Mouse (Mus musculus): ENCODE results near the gene Sdc1. TPM values are rescaled to one million over a fixed set of nuclear protein-coding genes. Genes with fewer than 3 reads are reported as not detected.

The Sdc1 gene
- polyA plus RNA-seq, 1 experiment from 2014 or later, result 303 TPM

- no peak for TF ChIP-seq CTCF (IDR thresholded peaks at IDR 0.05)
- TF ChIP-seq EP300 (IDR thresholded peaks at IDR 0.05), result no peak
- Histone ChIP-seq H3K9ac (replicated peaks; ENCODE audit: low read depth) (no peak overlapping the region), H3K36me3 (ENCODE audit: insufficient read depth, low read length) (no peaks in the 10 kb centered on the region; the same call in 1 of the 2 replicates), H3K4me1 (ENCODE audit: insufficient read depth, low read depth, low read length) (peaks cover 4% of the 10 kb centered on the region; the same call in 1 of the 2 replicates), H3K9me3 (ENCODE audit: low read length) (no peaks in the 10 kb centered on the region), H3K27me3 (replicated peaks; ENCODE audit: insufficient read depth, low read length) (no peaks in the 10 kb centered on the region), H3K4me3 (ENCODE audit: low read depth, low read length) (no peak overlapping the region), H3K27ac (ENCODE audit: low read length) (peak overlapping the region; percentile 39), H3K4me2 (replicated peaks; ENCODE audit: low read depth, low read length) (no peak overlapping the region)
- WGBS, result 54% methylated on average over 5 of the region's 5 CpGs
- ATAC-seq (no peak), DNase-seq (ENCODE audit: low spot score) (no peak)
Measured at GRCm38 (mm10) chr12:8786476-8786875, 15.4 kb downstream of the Sdc1 start.

- Histone ChIP-seq H3K4me3 (ENCODE audit: low read depth, low read length) (no peak overlapping the region), H3K27me3 (replicated peaks; ENCODE audit: insufficient read depth, low read length) (no peaks in the 10 kb centered on the region), H3K4me2 (replicated peaks; ENCODE audit: low read depth, low read length) (no peak overlapping the region), H3K36me3 (ENCODE audit: insufficient read depth, low read length) (no peaks in the 10 kb centered on the region; the same call in 1 of the 2 replicates), H3K4me1 (ENCODE audit: insufficient read depth, low read depth, low read length) (no peaks in the 10 kb centered on the region; the same call in 1 of the 2 replicates), H3K9ac (replicated peaks; ENCODE audit: low read depth) (no peak overlapping the region), H3K27ac (ENCODE audit: low read length) (peak overlapping the region; percentile 39), H3K9me3 (ENCODE audit: low read length) (no peaks in the 10 kb centered on the region)
- ATAC-seq (peak; percentile 22; the same call in 1 of the 2 replicates), DNase-seq (ENCODE audit: low spot score) (no peak)
- WGBS, result 57% methylated on average over 12 of the region's 12 CpGs
- TF ChIP-seq EP300 (IDR thresholded peaks at IDR 0.05) (no peak), CTCF (IDR thresholded peaks at IDR 0.05) (no peak)
Measured at GRCm38 (mm10) chr12:8786984-8787730, 16.0 kb downstream of the Sdc1 start.

- no peaks in the 10 kb centered on the region for H3K9me3 ChIP-seq (ENCODE audit: low read length)
- ATAC-seq, result peak; percentile 59
- peak overlapping the region; percentile 57; the same call in 1 of the 2 replicates for H3K27ac ChIP-seq (ENCODE audit: low read length)
- H3K27me3 ChIP-seq (replicated peaks; ENCODE audit: insufficient read depth, low read length), result no peaks in the 10 kb centered on the region
- TF ChIP-seq EP300 (IDR thresholded peaks at IDR 0.05), result no peak
- no peak for TF ChIP-seq CTCF (IDR thresholded peaks at IDR 0.05)
- WGBS, result 53% methylated on average over 3 of the region's 3 CpGs
- peak; percentile 46 for DNase-seq (ENCODE audit: low spot score)
- H3K4me1 ChIP-seq (ENCODE audit: insufficient read depth, low read depth, low read length), result no peaks in the 10 kb centered on the region; the same call in 1 of the 2 replicates
- H3K9ac ChIP-seq (replicated peaks; ENCODE audit: low read depth), result no peak overlapping the region
- H3K36me3 ChIP-seq (ENCODE audit: insufficient read depth, low read length), result no peaks in the 10 kb centered on the region; the same call in 1 of the 2 replicates
- H3K4me2 ChIP-seq (replicated peaks; ENCODE audit: low read depth, low read length), result no peak overlapping the region
- no peak overlapping the region for H3K4me3 ChIP-seq (ENCODE audit: low read depth, low read length)
Measured at GRCm38 (mm10) chr12:8788469-8788868, 17.3 kb downstream of the Sdc1 start.

GRCm38 (mm10) chr12:8790615-8791014 is 19.5 kb downstream of the Sdc1 start:
- no peaks in the 10 kb centered on the region for H3K9me3 ChIP-seq (ENCODE audit: low read length)
- no peak overlapping the region for H3K4me3 ChIP-seq (ENCODE audit: low read depth, low read length)
- H3K9ac ChIP-seq (replicated peaks; ENCODE audit: low read depth), result no peak overlapping the region
- DNase-seq (ENCODE audit: low spot score), result no peak
- H3K27me3 ChIP-seq (replicated peaks; ENCODE audit: insufficient read depth, low read length), result no peaks in the 10 kb centered on the region
- no peaks in the 10 kb centered on the region; the same call in 1 of the 2 replicates for H3K4me1 ChIP-seq (ENCODE audit: insufficient read depth, low read depth, low read length)
- H3K36me3 ChIP-seq (ENCODE audit: insufficient read depth, low read length), result no peaks in the 10 kb centered on the region; the same call in 1 of the 2 replicates
- no peak overlapping the region for H3K27ac ChIP-seq (ENCODE audit: low read length)
- WGBS, result 77% methylated on average over 12 of the region's 12 CpGs
- no peak for TF ChIP-seq CTCF (IDR thresholded peaks at IDR 0.05)
- TF ChIP-seq EP300 (IDR thresholded peaks at IDR 0.05), result no peak
- peak; percentile 29 for ATAC-seq
- no peak overlapping the region for H3K4me2 ChIP-seq (replicated peaks; ENCODE audit: low read depth, low read length)

- Histone ChIP-seq H3K36me3 (ENCODE audit: insufficient read depth, low read length) (no peaks in the 10 kb centered on the region; the same call in 1 of the 2 replicates), H3K27me3 (replicated peaks; ENCODE audit: insufficient read depth, low read length) (no peaks in the 10 kb centered on the region), H3K9ac (replicated peaks; ENCODE audit: low read depth) (no peak overlapping the region), H3K4me1 (ENCODE audit: insufficient read depth, low read depth, low read length) (peaks cover 6% of the 10 kb centered on the region; the same call in 1 of the 2 replicates), H3K4me2 (replicated peaks; ENCODE audit: low read depth, low read length) (no peak overlapping the region), H3K9me3 (ENCODE audit: low read length) (no peaks in the 10 kb centered on the region), H3K27ac (ENCODE audit: low read length) (no peak overlapping the region), H3K4me3 (ENCODE audit: low read depth, low read length) (no peak overlapping the region)
- no peak for TF ChIP-seq CTCF (IDR thresholded peaks at IDR 0.05)
- TF ChIP-seq EP300 (IDR thresholded peaks at IDR 0.05), result no peak
- ATAC-seq, result no peak
- WGBS, result 73% methylated on average over 2 of the region's 2 CpGs
- no peak for DNase-seq (ENCODE audit: low spot score)
Measured at GRCm38 (mm10) chr12:8793410-8794051, 22.4 kb downstream of the Sdc1 start.

GRCm38 (mm10) chr12:8797936-8798335 is 26.8 kb downstream of the Sdc1 start:
- peak; percentile 59 for DNase-seq (ENCODE audit: low spot score)
- 57% methylated on average over 7 of the region's 7 CpGs for WGBS
- Histone ChIP-seq H3K4me2 (replicated peaks; ENCODE audit: low read depth, low read length) (no peak overlapping the region), H3K36me3 (ENCODE audit: insufficient read depth, low read length) (no peaks in the 10 kb centered on the region), H3K9me3 (ENCODE audit: low read length) (no peaks in the 10 kb centered on the region), H3K27me3 (replicated peaks; ENCODE audit: insufficient read depth, low read length) (no peaks in the 10 kb centered on the region), H3K27ac (ENCODE audit: low read length) (peak overlapping the region; percentile 87), H3K9ac (replicated peaks; ENCODE audit: low read depth) (no peak overlapping the region), H3K4me3 (ENCODE audit: low read depth, low read length) (no peak overlapping the region), H3K4me1 (ENCODE audit: insufficient read depth, low read depth, low read length) (peaks cover 15% of the 10 kb centered on the region; the same call in 1 of the 2 replicates)
- ATAC-seq, result peak; percentile 58
- TF ChIP-seq EP300 (IDR thresholded peaks at IDR 0.05) (no peak; the same call in 1 of the 2 replicates), CTCF (IDR thresholded peaks at IDR 0.05) (no peak)

Data from lung, postnatal 0 days (tissue).